ENCODE assay signal across 11 mouse cellular contexts in the genomic region with DNA sequence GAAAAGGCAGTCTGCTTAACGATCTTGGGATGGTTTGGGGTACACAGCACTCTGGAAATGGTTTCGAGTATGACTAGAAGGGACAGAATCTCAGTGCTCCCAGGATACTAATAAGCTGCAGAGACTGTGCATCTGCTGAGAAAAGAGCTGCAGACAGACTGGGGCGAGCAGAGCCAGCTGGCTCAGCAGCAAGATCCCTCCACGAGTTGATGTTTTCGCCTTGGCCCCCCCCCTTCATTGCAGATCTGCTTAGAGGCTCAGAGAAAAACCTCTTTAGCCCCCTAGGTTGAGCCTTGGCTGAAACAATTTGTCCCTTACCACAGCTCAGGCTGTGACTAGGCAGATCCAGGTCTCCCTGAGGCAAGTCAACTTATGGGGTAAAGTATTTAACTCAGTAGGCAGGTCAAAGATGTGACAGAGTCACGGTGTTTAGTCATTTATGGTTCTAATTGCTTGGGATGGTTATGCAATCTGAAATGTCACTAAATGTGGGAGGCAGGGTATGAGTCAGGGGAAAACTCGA. TPM values are rescaled to one million over a fixed set of nuclear protein-coding genes. Genes with fewer than 3 reads are reported as not detected.
A peak's percentile ranks its signal among the peaks of the same experiment; 100 is the strongest.
DNase-seq lines count a peak whose midpoint lies in the region; ATAC-seq and TF ChIP-seq lines count a peak whose summit lies in the region.
"Had no signal": no experiment of that assay in that cellular context is flagged by ENCODE, and none has a peak within 500 bp of the region (broad histone marks: within the 10 kb centered on the region; RNA-seq: fewer than 3 reads in every experiment).

No protein-coding gene starts in this region.

- 50% methylated on average over 7 of the region's 7 CpGs for WGBS in heart, adult 2 months
- whole genome bisulfite sequencing in heart, embryonic 12.5 days: 62% methylated on average over 7 of the region's 7 CpGs

- no peak overlapping the region for H3K4me3 ChIP-seq in heart, adult 2 months
- no peak overlapping the region for H3K4me3 ChIP-seq in heart, embryonic 12.5 days
- H3K4me3 ChIP-seq: intestine, embryonic 15.5 days; myocyte; stomach, embryonic 15.5 days had no signal

- intact Hi-C loops in heart, adult 2 months (cut with DNase I): no loop called here
- intact Hi-C loops in heart, postnatal 36 days (cut with DNase I): no loop called here

- H3K27me3 ChIP-seq in heart, adult 2 months (ENCODE audit: control insufficient read depth, insufficient read depth, low read length): no peaks in the 10 kb centered on the region
- H3K27me3 ChIP-seq in heart, embryonic 12.5 days (replicated peaks): 0 out of 2 replicates have a peak, but pooled peaks cover 5% of the 10 kb centered on the region
- H3K27me3 ChIP-seq: intestine, embryonic 15.5 days; stomach, embryonic 15.5 days had no signal

- TF ChIP-seq CTCF in heart, adult 2 months (IDR thresholded peaks at IDR 0.05): no peak

- no peak overlapping the region for H3K9ac ChIP-seq in heart, adult 2 months (ENCODE audit: low read depth, low read length)
- H3K9ac ChIP-seq in heart, embryonic 12.5 days: no peak overlapping the region
- H3K9ac ChIP-seq: intestine, embryonic 15.5 days; stomach, embryonic 15.5 days had no signal

- no peak overlapping the region for H3K4me2 ChIP-seq in heart, embryonic 12.5 days
- H3K4me2 ChIP-seq: intestine, embryonic 15.5 days; stomach, embryonic 15.5 days had no signal

- no peak for TF ChIP-seq EP300 in heart, adult 2 months (IDR thresholded peaks at IDR 0.05; ENCODE audit: insufficient read depth, low read depth, low read length)

- no peaks in the 10 kb centered on the region for H3K4me1 ChIP-seq in heart, adult 2 months (ENCODE audit: control insufficient read depth, insufficient read depth, low read length)
- H3K4me1 ChIP-seq in heart, embryonic 12.5 days (replicated peaks): no peaks in the 10 kb centered on the region
- H3K4me1 ChIP-seq: intestine, embryonic 15.5 days; stomach, embryonic 15.5 days had no signal

- no peaks in the 10 kb centered on the region for H3K36me3 ChIP-seq in heart, adult 2 months (ENCODE audit: control insufficient read depth, insufficient read depth, low read length)
- H3K36me3 ChIP-seq in heart, embryonic 12.5 days: no peaks in the 10 kb centered on the region
- H3K36me3 ChIP-seq: intestine, embryonic 15.5 days; stomach, embryonic 15.5 days had no signal

- peak; percentile 17 to 21 for DNase-seq in heart, adult 2 months
- peak; percentile 58 to 69 for DNase-seq in right cerebral cortex, postnatal 10 days (ENCODE audit: low spot score in 2 of 2)
- DNase-seq in right cerebral cortex, postnatal 25 days: no peak
- DNase-seq in heart, postnatal 36 days: peak; percentile 2 to 14
- DNase-seq in testis, postnatal 14 days (ENCODE audit: low spot score): no peak
- no peak for DNase-seq in adipocyte (ENCODE audit: low spot score)
- DNase-seq in thymus, postnatal 0 days (ENCODE audit: low spot score): no peak

- H3K79me2 ChIP-seq in heart, adult 2 months (replicated peaks; ENCODE audit: control insufficient read depth, insufficient read depth, low read length): no peaks in the 10 kb centered on the region

- no peak for TF ChIP-seq POLR2A in heart, adult 2 months (IDR thresholded peaks at IDR 0.05; ENCODE audit: insufficient read depth, low read depth, low read length)

- ATAC-seq in heart, embryonic 12.5 days (ENCODE audit: insufficient number of reproducible peaks, low FRiP score): no peak
- ATAC-seq: intestine, embryonic 15.5 days had no signal

- H3K27ac ChIP-seq in heart, adult 2 months: no peak overlapping the region
- no peak overlapping the region for H3K27ac ChIP-seq in heart, embryonic 12.5 days (ENCODE audit: poor library complexity, severe bottlenecking)
- H3K27ac ChIP-seq: intestine, embryonic 15.5 days; stomach, embryonic 15.5 days had no signal

- H3K9me3 ChIP-seq in heart, embryonic 12.5 days (replicated peaks): no peaks in the 10 kb centered on the region
- H3K9me3 ChIP-seq: intestine, embryonic 15.5 days; stomach, embryonic 15.5 days had no signal

RNA-seq across cellular contexts. Expression of a gene that starts 45.3 kb away (rescaled TPM):
- 1 to 10 TPM; 4.6 to 5.5 TPM for total RNA-seq in heart, adult 2 months (2021)
- polyA plus RNA-seq in heart, adult 2 months (2012; rRNA removed): 3.0 and 4.4 TPM in 2 replicates
- polyA plus RNA-seq in heart, embryonic 12.5 days (2016; fragmentation: Nextera tagmentation; extraction: Ambion mirVana): 4.7 and 5.2 TPM in 2 replicates
- 1 to 10 TPM; 6.2 to 7.1 TPM for total RNA-seq in heart, postnatal 36 days (2021)
- 2.7 and 3.2 TPM in 2 replicates for polyA plus RNA-seq in thymus, postnatal 0 days (2015; fragmentation: Nextera tagmentation; extraction: Ambion mirVana)
- polyA plus RNA-seq: myocyte had no signal

Comparison
In these comparisons a context has a peak if more than half of its experiments do, and no peak if none do; other contexts are left out.
1. DNase-seq: peak in heart, adult 2 months (2 of 2), right cerebral cortex, postnatal 10 days (2 of 2) and heart, postnatal 36 days (2 of 2); none in right cerebral cortex, postnatal 25 days (single experiment), testis, postnatal 14 days (single experiment), adipocyte (single experiment) and thymus, postnatal 0 days (single experiment).